Mouse (Mus musculus) fibroblast of lung, adult 2 months (primary cell): ENCODE results near the gene Thy1.

Source experiments
- DNase-seq: peaks from one replicate; pipeline ENCODE4 v3.0.0-alpha.2; 2011; ENCODE audit warnings: low read depth

The Thy1 gene

DNA sequence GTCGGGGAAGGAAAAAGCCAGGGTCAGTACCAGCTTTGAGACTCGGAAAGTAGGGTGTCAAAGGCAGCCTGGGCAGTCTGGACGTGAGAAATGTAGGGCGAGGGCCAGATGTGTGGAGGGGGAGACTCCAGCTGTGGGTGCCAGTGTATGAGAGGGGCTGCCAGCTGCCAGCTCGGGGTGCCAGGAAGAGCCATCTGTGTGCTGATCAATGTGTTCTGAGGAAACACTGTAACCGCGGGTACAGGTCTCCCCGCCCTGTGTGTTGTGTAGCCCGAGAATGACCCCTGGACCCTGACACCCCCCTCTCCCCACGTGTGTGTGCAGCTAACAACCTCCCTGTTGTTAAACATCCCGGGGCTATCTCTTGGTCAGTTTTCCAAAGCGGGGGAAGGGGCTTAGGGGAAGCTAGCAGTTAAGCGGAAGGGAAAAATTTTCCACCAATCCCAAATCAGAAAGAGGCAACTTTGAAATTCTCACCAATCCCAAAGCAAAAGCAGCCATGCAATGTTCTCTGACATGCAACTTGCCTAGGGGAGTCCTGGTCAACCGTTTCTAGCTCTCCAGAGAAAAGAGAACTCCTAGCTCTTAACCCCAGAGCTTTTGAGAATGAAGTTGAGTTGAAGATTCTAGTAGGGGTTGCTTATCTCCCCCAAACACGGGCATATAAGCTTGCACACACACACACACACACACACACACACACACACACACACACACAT, 24.2 kb downstream of the Thy1 start:
- DNase-seq = no peak

DNA sequence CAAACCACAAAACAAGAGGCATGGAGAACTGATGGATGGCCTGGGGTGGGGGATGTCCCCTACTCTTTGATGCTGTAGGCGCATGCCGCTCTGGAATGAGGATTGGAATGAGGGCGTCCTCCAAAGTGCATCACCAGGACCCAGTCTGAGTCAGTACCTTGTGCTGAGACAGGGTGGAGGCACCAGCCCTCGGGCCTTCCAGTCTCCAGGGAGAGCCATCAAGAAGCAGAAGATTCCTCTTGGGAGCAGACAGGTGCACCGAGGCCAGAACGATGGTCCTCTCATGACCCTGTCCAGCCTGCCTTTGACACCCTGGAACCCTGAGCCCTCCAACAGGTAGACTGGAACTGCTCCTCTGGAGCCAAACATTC, 24.8 kb downstream of the Thy1 start:
- no peak for DNase-seq

DNA sequence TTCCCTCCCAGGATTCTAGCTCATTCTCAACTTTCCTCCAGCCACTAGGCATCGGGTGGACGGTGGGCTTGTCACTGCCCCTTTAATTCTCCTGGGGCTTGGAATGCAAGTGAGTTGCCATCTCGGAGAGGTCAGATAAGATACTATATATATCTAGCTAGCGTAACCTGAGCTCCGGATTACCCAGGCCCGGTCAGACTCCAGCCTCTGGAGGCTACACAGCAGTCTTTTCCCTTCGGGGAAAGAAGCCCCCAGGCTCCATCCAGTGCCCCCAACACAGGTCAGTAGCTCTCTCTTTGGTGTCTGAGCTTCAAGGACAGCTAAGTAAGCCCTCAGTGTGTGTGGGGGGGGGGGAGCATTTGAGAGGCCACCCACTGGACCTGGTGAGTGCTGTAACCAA, 26.1 kb downstream of the Thy1 start:
- no peak for DNase-seq

DNA sequence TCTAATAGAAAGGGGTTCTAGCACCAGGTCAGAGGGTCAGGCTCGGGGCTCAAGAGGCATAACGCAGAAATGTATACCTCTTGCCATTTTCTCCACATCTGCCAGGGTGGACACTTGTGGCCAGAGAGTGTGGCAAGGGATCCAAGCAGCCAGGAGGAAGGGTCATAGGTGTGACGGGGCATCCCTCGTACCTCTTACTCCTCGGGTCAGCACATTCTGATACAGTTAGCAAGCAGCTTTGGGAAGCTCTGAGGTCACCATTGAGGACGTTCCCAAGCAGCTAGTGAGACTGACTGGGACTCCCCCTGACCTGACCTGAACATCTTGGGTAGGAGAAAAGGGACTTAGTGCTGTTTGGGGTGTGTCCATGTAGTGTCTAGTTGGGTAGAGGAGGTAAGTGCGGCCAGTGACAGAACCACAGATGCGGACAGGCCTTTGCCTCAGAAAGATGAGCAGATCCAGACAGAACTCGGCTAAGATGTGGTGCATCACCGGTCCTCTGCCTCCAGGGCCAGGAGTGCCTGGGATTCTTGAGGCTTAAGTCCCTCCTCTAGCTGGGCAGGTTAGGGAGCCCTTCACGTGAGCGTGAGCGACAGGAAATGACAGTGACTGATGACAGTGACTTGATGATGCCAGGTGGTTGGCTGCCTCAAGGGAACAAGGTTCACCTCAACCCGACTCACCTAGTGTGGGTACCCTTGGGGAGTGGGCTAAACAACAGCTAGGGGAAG, 27.1 kb downstream of the Thy1 start:
- no peak for DNase-seq

DNA sequence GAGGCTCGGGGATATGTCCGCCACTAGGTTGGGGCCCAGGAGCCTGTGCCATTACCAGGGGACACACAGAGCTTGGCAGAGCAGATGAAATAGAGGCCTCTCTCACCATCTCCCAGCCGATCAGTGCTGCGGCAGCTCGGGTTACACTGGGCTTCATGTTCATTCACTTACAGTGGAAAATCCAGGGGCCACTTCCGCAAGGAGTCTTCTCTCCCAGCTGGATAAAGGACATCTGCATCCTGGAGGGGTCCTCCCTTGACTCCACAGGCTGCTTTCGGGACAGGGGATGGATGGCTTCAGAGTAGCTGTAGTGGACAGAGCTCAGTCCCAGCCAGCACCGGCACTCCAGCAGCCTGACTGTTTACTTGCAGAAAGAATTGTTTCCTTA, 27.7 kb downstream of the Thy1 start:
- DNase-seq = no peak

DNA sequence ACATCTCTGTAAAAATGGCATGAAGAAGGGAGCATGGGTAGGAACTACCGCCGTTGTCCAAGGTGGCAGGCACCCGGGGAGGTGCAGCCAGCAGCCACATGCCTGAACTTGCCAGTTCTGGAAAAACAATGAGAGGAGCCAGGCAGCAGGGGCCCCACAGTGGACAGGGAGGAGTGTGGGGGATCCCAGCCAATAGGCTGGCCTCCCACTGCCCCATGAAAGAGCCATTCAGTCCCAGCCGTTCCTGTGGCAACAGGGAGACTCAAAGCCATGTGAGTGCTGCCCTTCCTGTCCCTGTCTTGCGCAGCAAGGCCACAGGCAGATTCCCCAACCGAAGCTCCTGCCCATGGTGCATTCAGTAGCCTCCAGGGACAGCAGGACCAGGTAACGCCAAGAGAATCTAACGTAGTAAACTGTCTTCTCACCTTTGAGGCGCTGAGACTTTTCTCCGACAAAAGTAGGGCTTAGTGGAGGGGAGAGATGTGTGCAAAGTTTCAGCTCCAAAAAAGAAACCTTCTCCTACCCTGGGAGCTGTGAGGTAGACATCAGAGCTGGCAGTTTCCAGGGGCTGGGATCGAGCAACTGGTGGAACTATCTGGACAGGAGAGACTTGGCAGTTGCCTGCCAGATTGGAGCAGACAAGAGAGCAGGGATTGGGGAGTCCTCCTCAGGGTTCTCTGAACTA, 28.9 kb downstream of the Thy1 start:
- DNase-seq = peak; percentile 52

DNA sequence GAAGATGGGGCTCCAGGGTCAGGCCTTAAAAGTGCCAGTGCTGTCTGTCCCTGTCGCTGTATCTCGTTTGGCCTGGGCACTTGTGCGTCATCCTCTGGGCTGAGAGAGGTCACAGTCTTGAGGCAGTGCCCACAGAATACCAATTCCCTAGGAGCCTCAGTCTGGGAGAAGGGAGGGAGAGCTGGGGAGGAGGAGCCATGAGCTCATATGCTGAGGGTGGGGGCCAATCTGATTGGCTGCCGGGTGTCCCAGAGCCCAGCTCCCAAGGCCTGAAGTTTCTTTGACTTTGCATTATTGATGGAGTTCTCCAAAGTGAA, 29.4 kb downstream of the Thy1 start:
- DNase-seq = peak; percentile 60

DNA sequence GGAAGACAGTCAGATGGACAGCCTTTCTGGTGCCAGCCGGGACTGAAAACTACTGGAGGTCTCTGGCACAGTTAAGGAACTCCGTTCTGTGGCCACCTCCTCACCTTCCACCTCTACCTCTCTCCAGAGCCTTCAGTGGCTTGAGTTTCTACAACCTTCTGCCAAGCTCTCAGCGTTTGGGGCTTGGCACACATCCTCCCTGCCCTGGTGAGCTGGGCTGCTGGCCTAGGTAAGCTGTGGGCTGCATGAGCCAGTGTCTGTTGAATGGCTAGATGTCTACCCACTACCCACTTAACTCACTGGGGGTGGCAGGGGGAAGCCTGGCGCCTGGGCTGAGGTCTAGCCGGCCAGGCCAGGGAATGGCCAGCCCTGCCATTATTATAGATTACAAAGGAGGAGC, 29.9 kb downstream of the Thy1 start:
- DNase-seq = peak; percentile 73

DNA sequence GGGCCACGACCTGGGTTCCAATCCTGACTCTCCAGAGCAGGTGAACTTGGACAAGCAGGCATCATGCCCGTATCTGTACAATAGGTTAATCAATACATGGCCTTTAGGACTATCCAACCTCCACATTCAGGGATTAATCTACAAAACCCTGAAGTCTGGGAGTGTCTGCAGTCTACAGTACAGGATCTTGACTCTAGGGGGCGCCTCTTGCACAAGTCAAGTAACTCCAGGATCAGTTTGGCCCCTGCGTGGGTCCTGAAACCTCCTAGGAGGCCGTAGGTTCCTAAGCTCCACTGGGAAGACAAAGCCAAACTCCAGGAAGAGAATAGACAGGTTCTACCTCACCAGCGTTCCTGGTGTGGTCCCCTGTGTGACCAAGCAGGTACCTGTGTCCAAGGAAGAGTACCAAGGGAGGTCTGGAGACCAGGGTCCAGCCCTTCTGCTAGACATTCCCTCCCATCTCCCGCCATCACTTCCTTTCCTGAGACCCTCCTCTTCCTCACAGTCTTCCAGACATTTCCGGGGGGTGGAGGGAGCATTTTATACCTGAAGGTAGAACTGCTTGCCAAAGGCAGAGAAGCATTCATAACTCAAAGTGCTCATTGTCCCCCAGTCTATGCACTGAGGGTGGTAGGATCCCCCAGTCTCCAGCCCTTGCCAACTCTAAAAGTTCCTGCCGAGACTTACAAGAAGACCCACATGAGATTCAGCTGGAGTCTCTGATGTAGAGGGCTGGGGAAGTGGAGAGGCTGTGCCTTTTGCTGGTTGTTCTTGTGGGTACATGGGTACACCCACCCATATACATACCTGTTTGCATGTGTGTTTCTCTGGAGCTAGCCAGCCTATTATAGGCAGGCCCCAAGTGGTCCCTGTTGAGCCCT, 31.5 kb downstream of the Thy1 start:
- DNase-seq = no peak

DNA sequence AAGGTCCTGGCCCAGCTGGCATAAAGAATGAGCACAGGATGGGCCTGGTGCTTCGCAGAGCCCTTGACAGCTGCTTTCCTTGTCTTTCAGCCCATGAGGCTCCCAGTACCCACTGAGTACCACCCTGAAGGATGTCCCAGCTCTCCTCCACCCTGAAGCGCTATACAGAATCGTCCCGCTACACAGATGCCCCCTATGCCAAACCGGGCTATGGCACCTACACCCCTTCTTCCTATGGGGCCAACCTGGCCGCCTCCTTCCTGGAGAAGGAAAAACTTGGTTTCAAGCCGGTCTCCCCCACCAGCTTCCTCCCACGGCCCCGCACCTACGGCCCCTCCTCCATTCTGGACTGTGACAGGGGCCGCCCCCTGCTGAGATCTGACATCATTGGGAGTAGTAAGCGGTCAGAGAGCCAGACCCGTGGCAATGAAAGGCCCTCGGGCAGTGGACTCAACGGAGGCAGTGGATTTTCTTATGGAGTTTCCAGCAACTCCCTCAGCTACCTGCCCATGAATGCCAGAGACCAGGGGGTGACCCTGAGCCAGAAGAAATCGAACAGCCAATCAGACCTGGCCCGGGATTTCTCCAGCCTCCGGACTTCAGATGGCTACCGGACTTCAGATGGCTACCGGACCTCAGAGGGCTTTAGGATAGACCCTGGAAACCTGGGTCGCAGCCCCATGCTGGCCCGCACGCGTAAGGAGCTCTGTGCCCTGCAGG, 32.3 kb downstream of the Thy1 start:
- no peak for DNase-seq

DNA sequence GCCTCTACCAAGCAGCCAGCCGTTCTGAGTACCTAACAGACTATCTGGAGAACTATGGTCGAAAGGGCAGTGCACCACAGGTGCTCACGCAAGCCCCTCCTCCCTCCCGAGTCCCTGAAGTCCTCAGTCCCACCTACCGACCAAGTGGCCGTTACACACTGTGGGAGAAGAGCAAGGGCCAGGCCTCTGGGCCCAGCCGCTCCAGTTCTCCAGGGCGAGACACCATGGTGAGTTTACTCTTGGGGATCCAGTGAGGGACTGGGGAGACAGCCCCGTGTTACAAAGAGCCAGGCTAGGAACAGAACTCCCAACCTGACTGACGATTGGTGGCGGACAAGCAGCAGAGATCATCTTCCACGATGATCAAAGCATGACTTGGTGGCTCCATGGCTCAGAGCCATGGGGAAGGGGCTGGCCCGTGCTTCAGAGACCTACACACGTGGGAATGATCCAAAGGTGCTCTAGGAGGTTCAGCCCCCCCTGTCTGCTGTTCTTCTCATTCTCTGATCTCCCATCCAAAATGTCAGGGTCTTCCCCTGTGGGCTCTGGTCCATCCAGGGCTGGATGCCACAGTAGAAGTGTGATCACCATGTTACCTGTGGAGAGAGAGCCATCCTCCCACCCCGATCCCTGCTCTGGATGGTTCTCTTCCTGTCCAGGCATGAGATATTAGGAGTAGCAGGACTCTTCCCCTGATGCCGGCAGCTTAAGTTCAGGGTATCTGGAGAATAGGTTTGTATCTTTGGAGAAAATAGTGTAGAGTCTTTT, 33.0 kb downstream of the Thy1 start:
- no peak for DNase-seq

DNA sequence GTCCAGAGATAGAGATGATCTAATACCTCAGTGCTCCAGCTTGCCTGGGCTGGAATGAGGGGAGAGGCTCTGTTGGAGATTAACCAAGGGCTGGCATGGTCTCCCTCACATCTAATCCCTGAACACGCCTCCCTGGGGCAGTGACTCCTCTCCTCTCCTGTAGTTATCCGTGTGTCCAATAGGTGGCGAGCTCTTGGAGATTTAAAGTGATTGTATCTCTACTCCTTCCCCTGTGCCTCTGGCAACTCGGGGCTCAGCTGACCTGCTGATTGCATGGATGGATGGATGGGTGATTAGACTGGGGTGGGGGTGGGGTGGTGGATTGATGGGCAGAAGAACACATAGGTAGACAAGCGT, 33.6 kb downstream of the Thy1 start:
- no peak for DNase-seq

DNA sequence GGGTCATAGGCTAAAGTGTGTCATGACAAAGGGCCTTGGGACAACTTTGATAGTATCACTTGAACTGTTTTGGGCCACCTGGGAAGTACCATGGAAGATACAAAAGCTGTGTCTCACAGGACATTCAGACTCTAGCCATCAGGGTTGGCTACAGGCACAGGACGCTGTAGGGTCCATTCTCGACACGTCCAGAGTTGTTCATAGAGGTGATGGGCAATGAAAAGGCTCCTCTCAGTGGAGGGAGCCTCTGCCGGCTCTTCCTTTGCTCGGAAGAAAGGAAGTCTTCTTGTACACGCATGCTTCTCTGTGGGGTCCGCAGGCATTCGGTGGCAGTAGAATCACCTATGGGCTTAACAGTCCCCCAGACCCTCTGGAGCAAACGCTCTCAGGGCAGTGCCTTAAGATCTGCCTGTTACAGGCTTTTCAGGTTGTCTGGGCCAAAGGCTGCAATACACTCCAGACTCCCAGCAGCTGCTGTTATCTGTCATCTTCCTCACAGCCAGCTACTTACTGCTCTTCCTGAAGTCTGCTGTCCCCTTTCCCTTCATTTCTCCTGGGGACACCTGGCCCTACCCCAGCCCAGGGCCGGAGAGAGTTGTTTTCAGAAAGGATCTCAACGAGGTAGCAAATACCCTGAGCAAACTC, 34.2 kb downstream of the Thy1 start:
- no peak for DNase-seq

DNA sequence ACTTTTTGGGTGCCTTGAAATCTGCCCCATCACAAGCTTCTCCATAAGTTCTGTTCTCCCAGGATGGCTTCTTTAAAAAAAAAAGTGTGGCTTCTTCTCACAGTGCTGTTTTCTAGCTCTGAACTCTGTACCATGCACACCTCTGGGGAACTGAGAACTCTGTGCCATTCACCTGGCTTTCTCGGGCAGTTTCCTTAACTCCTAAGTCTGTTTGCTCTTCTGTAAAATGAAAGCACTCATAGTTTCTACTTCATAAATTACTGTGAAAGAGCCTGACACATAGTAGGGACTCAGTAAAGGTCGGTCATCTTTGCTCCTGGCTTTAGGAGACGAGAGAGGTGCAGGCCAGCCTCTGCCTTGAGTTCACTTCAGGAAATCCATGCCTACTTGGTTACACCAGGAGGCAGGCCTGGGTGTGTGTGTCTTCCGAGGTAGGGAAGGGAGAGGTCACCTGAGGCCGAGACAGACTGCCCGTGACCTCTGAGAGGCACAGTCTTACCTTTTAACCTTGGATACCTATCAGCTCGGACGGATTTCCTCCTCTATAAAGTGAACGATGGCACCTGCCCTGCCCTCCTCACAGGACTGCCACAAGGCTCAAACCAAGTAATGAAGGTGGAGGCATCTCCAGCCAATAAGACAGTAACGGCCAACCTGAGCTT, 35.1 kb downstream of the Thy1 start:
- DNase-seq = no peak

DNA sequence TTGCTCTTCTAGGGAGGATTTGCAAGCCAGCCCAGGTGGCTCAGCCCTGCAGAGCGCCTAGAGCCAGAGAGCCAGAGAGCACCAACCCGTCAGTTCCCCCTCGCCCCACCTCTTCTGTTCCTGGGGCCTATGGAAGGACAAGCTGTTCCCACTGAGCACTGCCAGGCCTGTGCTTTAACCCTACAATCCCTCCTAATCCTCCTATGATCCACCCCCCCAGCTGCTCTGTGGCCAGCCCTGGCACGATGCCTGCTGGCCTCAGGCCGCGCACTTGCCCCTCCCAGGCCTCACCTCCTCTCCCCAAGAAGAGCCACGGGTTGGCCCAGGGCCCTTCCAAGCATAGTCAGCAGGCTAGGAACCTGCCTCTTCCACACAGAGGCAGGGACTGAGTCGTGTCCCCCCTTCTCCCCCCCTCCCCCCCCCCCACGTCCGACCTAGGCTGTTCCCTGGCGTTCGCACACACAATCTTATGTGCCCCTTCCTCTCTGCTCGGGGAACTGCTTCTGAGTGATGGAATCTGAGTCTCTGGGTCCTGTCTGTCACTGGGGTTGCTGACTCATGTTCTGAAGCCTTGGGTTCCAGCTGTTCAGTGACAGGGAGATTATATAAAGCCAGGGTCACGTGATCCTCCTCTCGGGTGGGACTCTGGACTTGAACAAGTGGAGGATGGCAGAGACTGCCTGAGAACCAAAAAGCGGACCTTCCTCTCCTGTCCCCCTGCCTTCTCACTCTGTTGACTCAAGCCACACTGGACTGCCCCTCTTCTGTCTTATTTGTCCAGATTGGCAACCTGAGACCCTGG, 36.0 kb downstream of the Thy1 start:
- DNase-seq = peak; percentile 83

DNA sequence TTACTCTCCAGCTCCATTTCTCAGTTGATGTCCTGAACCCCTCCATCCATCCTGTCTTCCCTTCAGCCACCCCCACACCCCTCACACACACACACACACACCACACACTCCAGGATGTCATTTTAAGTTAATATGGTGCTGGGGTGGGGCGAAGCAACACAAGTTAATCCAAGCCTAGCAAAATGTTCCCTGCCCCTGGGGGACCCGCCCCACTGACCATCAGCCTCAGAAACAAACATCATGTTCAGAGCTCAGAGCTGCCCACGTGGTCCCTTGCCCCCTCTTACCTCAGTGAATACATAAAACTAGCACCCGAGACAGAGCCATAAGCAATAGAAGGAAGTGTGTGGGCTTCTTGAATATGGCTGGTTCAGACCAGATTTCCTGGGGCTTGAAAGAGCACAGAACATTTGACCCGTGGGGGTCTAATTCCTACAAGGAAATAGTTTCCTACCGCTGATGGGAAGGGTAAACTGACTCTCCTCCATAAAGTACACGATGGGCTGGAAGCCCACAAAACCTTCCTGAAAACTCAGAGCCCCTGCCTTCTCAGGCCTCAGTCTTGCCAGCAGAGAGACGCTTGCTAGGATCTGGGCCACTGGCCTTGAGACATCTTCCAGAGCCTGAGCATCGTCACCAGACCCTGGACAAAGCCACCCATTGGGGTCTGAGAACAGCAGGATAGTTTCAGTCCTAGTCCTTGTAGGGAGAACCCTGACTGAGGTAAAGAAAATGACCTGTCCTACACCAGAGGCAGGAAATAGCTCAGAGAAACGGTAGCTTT, 37.0 kb downstream of the Thy1 start:
- no peak for DNase-seq

DNA sequence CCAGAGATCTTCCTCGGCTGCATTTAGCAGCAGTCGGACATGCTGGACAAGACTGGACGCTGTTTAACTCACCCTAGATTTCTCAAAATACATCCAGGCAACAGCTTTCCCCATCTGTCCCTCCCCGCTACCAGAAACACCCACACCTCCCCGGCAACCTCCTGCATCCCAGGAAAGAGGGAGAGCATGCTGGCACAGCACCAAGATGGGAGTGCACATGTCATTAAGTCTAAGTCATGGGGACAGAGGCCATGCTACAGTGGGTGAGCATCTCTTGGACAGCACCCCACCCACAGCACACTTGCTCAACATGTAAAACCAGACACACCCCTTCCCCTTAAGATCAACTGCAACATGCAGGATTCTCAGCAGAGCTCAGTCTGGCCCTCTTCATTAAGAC, 37.8 kb downstream of the Thy1 start:
- DNase-seq = no peak

DNA sequence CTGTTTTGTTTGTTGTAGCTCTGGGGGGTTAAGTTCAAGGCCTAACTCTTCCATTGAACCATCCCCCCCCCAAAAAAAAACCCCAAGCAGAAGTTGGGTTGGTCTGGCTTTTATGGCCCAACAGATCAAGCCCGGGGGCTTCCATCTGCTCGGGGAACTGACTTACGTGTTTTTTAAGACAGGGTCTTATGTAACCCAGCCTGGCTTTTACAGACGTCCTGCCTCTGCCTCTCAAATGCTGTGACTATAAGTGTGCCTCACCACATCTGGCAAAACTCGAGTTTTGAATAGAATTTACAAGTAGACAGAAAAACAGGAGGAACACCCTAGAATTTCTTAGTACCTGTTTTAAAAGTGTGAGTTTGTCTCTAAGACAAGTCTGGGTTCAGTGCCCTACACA, 38.4 kb downstream of the Thy1 start:
- no peak for DNase-seq

DNA sequence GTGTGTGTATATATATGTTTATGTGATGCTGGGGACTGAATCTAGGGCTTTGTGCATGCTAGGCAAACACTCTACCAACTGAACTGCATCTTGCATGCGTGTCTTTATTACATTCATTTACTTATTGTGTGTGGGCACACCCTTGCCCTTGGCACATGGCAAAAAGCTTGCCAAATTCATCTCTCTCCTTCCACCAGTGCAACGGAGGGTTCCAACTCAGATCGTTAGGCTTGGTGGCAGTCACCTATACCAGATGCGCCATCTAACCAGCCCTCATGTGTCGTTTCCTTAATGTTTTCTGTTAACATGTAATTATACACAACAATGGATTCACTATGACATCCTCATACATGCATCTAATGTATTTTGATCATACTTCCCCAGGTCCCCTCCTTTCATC, 39.1 kb downstream of the Thy1 start:
- DNase-seq = no peak
